Mouse (Mus musculus): ENCODE results near the gene Dclk3.

- TF ChIP-seq POLR2A (IDR thresholded peaks at IDR 0.05; ENCODE audit: borderline replicate concordance, insufficient read depth, low read length) (no peak), CTCF (IDR thresholded peaks at IDR 0.05; ENCODE audit: borderline replicate concordance, insufficient read depth, low read depth, low read length) (no peak)
Measured at GRCm38 (mm10) chr9:111500211-111500610, 61.3 kb downstream of the Dclk3 start.
